Mouse (Mus musculus): Measurements from ENCODE around the gene Gimap4. TPM values are rescaled to one million over a fixed set of nuclear protein-coding genes. Genes with fewer than 3 reads are reported as not detected.
A peak's percentile ranks its signal among the peaks of the same experiment; 100 is the strongest.

The Gimap4 gene
- total and polyA plus RNA-seq, 2 experiments from 2014 or later: 27.1 to 37.4 TPM

- peak within 1 kb of the TSS; percentile 40; the same call in 1 of the 2 replicates for H3K9ac ChIP-seq (replicated peaks; ENCODE audit: low read depth, low read length)
- H3K36me3 ChIP-seq (replicated peaks; ENCODE audit: control insufficient read depth, insufficient read depth, low read length): no peaks in the 10 kb centered on the region
- H3K4me2 ChIP-seq (ENCODE audit: low read depth, low read length): peak within 1 kb of the TSS; percentile 54
- peak within 1 kb of the TSS; percentile 42 for H3K4me3 ChIP-seq (ENCODE audit: low read depth, low read length)
- DNase-seq (ENCODE audit: low spot score): peak; percentile 13
- WGBS: 48% methylated on average over 15 of the region's 15 CpGs
- H3K27me3 ChIP-seq (ENCODE audit: control insufficient read depth, insufficient read depth, low read length): peaks cover 30% of the 10 kb centered on the region
- no peak for ATAC-seq (ENCODE audit: insufficient read depth, low read depth)
- H3K4me1 ChIP-seq (ENCODE audit: control insufficient read depth, insufficient read depth): peaks cover 10% of the 10 kb centered on the region; the same call in 1 of the 2 replicates
- no peaks in the 10 kb centered on the region for H3K9me3 ChIP-seq (replicated peaks; ENCODE audit: control insufficient read depth, low read length)
- no peak for TF ChIP-seq EP300 (IDR thresholded peaks at IDR 0.05; ENCODE audit: low read depth)
- H3K27ac ChIP-seq (ENCODE audit: low read depth): peak within 1 kb of the TSS; percentile 81
Observed at GRCm38 (mm10) chr6:48738961-48739779, 54.8 kb downstream of the Gimap4 start, which contains the start of gene Gimap1. Gene Gimap1 (plus strand): TSS chr6:48739054.

- Histone ChIP-seq H3K9ac (replicated peaks; ENCODE audit: low read depth, low read length) (peak overlapping the region; percentile 27; the same call in 1 of the 2 replicates), H3K36me3 (replicated peaks; ENCODE audit: control insufficient read depth, insufficient read depth, low read length) (no peaks in the 10 kb centered on the region), H3K9me3 (replicated peaks; ENCODE audit: control insufficient read depth, low read length) (no peaks in the 10 kb centered on the region), H3K27ac (ENCODE audit: low read depth) (peak overlapping the region; percentile 81), H3K4me3 (ENCODE audit: low read depth, low read length) (peak overlapping the region; percentile 42), H3K27me3 (ENCODE audit: control insufficient read depth, insufficient read depth, low read length) (peaks cover 31% of the 10 kb centered on the region), H3K4me2 (ENCODE audit: low read depth, low read length) (peak overlapping the region; percentile 54), H3K4me1 (ENCODE audit: control insufficient read depth, insufficient read depth) (peaks cover 10% of the 10 kb centered on the region; the same call in 1 of the 2 replicates)
- 67% methylated on average over 3 of the region's 3 CpGs for WGBS
- ATAC-seq (ENCODE audit: insufficient read depth, low read depth) (no peak), DNase-seq (ENCODE audit: low spot score) (no peak)
- TF ChIP-seq CTCF (IDR thresholded peaks at IDR 0.05; ENCODE audit: low read depth) (no peak), EP300 (IDR thresholded peaks at IDR 0.05; ENCODE audit: low read depth) (no peak)
Observed at GRCm38 (mm10) chr6:48739780-48740055, 55.4 kb downstream of the Gimap4 start.

DNA sequence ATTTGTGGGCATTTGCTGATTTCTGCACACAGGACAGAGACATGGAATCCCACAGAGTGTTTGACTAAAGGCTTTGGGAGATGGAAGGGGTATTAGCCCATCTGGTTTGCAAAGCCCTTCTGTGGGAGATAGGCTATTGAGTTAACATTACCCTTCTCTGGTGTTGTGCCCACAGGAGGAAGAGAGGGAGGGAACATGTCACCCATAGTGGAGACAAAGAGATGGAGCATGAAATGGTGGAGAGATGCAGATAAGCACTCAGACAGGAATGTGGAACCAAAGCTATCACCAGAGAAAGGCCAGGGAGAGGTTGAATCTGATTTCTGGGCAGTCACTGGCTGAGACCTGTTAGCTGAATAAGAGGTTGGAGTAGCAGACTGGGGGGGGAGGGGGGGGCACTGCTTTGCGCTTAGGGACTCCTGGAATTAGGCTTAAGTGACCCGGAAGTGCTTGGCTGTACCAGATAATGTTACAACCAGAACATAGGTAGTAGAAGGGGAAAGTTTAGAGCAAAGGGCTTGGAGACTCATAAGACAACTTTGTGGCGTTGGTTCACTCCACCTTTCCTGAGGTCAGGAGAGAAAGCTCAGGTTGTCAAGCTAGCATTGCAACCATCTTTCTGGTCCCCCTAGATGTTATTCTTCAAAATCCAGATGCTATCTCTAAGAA lies 56.3 kb downstream of the Gimap4 start:
- H3K36me3 ChIP-seq (replicated peaks; ENCODE audit: control insufficient read depth, insufficient read depth, low read length): no peaks in the 10 kb centered on the region
- H3K4me2 ChIP-seq (ENCODE audit: low read depth, low read length): peak overlapping the region; percentile 54
- no peak overlapping the region for H3K9ac ChIP-seq (replicated peaks; ENCODE audit: low read depth, low read length)
- DNase-seq (ENCODE audit: low spot score): no peak
- peak overlapping the region; percentile 42; the same call in 1 of the 2 replicates for H3K4me3 ChIP-seq (ENCODE audit: low read depth, low read length)
- no peaks in the 10 kb centered on the region for H3K9me3 ChIP-seq (replicated peaks; ENCODE audit: control insufficient read depth, low read length)
- TF ChIP-seq CTCF (IDR thresholded peaks at IDR 0.05; ENCODE audit: low read depth) (no peak), EP300 (IDR thresholded peaks at IDR 0.05; ENCODE audit: low read depth) (no peak)
- peaks cover 31% of the 10 kb centered on the region for H3K27me3 ChIP-seq (ENCODE audit: control insufficient read depth, insufficient read depth, low read length)
- WGBS: 45% methylated on average over 3 of the region's 3 CpGs
- no peak for ATAC-seq (ENCODE audit: insufficient read depth, low read depth)
- H3K27ac ChIP-seq (ENCODE audit: low read depth): peak overlapping the region; percentile 81
- H3K4me1 ChIP-seq (ENCODE audit: control insufficient read depth, insufficient read depth): peaks cover 10% of the 10 kb centered on the region; the same call in 1 of the 2 replicates

- H3K27me3 ChIP-seq (ENCODE audit: control insufficient read depth, insufficient read depth, low read length): peaks cover 31% of the 10 kb centered on the region
- ATAC-seq (ENCODE audit: insufficient read depth, low read depth) (no peak), DNase-seq (ENCODE audit: low spot score) (no peak)
- TF ChIP-seq EP300 (IDR thresholded peaks at IDR 0.05; ENCODE audit: low read depth): no peak
- no peak for TF ChIP-seq CTCF (IDR thresholded peaks at IDR 0.05; ENCODE audit: low read depth)
- no peaks in the 10 kb centered on the region for H3K9me3 ChIP-seq (replicated peaks; ENCODE audit: control insufficient read depth, low read length)
- no peak overlapping the region for H3K9ac ChIP-seq (replicated peaks; ENCODE audit: low read depth, low read length)
- peak overlapping the region; percentile 54; the same call in 1 of the 2 replicates for H3K4me2 ChIP-seq (ENCODE audit: low read depth, low read length)
- peaks cover 10% of the 10 kb centered on the region; the same call in 1 of the 2 replicates for H3K4me1 ChIP-seq (ENCODE audit: control insufficient read depth, insufficient read depth)
- no peaks in the 10 kb centered on the region for H3K36me3 ChIP-seq (replicated peaks; ENCODE audit: control insufficient read depth, insufficient read depth, low read length)
- WGBS: 24% methylated on average over 3 of the region's 3 CpGs
- no peak overlapping the region; the same call in 1 of the 2 replicates for H3K4me3 ChIP-seq (ENCODE audit: low read depth, low read length)
- H3K27ac ChIP-seq (ENCODE audit: low read depth): peak overlapping the region; percentile 81
Observed at GRCm38 (mm10) chr6:48741273-48741672, 56.9 kb downstream of the Gimap4 start.

Other genes starting within 250 kb of the Gimap4 start
- 20.2 and 27.4 TPM in 2 replicates for gene Zfp467, start 238.7 kb upstream of the Gimap4 start, total RNA-seq (2014; rRNA removed; ENCODE audit: low replicate concordance)
- gene Zfp467, start 238.7 kb upstream of the Gimap4 start, polyA plus RNA-seq (2015; fragmentation: Nextera tagmentation; extraction: Ambion mirVana): 22.1 and 24.6 TPM in 2 replicates
- gene Sspo, start 236.3 kb upstream of the Gimap4 start, total RNA-seq (2014; rRNA removed; ENCODE audit: low replicate concordance): 1.0 and 3.4 TPM in 2 replicates
- gene Sspo, start 236.3 kb upstream of the Gimap4 start, polyA plus RNA-seq (2015; fragmentation: Nextera tagmentation; extraction: Ambion mirVana): 0.15 TPM in 2 replicates
- 10.5 and 17.2 TPM in 2 replicates for gene Atp6v0e2, start 146.9 kb upstream of the Gimap4 start, total RNA-seq (2014; rRNA removed; ENCODE audit: low replicate concordance)
- gene Atp6v0e2, start 146.9 kb upstream of the Gimap4 start, polyA plus RNA-seq (2015; fragmentation: Nextera tagmentation; extraction: Ambion mirVana): 13.0 and 15.4 TPM in 2 replicates
- gene Lrrc61, start 129.8 kb upstream of the Gimap4 start, total RNA-seq (2014; rRNA removed; ENCODE audit: low replicate concordance): 3.9 and 7.6 TPM in 2 replicates
- gene Lrrc61, start 129.8 kb upstream of the Gimap4 start, polyA plus RNA-seq (2015; fragmentation: Nextera tagmentation; extraction: Ambion mirVana): 3.8 and 5.8 TPM in 2 replicates
- 56.8 and 72.8 TPM in 2 replicates for gene Rarres2, start 111.8 kb upstream of the Gimap4 start, total RNA-seq (2014; rRNA removed; ENCODE audit: low replicate concordance)
- 65.7 and 71.8 TPM in 2 replicates for gene Rarres2, start 111.8 kb upstream of the Gimap4 start, polyA plus RNA-seq (2015; fragmentation: Nextera tagmentation; extraction: Ambion mirVana)
- not detected in 2 replicates for gene Gm45021, start 94.9 kb upstream of the Gimap4 start, total RNA-seq (2014; rRNA removed; ENCODE audit: low replicate concordance)
- not detected in 2 replicates for gene Gm45021, start 94.9 kb upstream of the Gimap4 start, polyA plus RNA-seq (2015; fragmentation: Nextera tagmentation; extraction: Ambion mirVana)
- gene Repin1, start 90.7 kb upstream of the Gimap4 start, total RNA-seq (2014; rRNA removed; ENCODE audit: low replicate concordance): 49.7 and 50.3 TPM in 2 replicates
- gene Repin1, start 90.7 kb upstream of the Gimap4 start, polyA plus RNA-seq (2015; fragmentation: Nextera tagmentation; extraction: Ambion mirVana): 16.6 and 17.5 TPM in 2 replicates
- not detected in 2 replicates for gene Gm44965, start 90.6 kb upstream of the Gimap4 start, total RNA-seq (2014; rRNA removed; ENCODE audit: low replicate concordance)
- gene Gm44965, start 90.6 kb upstream of the Gimap4 start, polyA plus RNA-seq (2015; fragmentation: Nextera tagmentation; extraction: Ambion mirVana): not detected in 2 replicates
- 4.0 and 5.1 TPM in 2 replicates for gene Zfp775, start 82.5 kb upstream of the Gimap4 start, total RNA-seq (2014; rRNA removed; ENCODE audit: low replicate concordance)
- gene Zfp775, start 82.5 kb upstream of the Gimap4 start, polyA plus RNA-seq (2015; fragmentation: Nextera tagmentation; extraction: Ambion mirVana): 5.7 and 7.6 TPM in 2 replicates
- 0.38 TPM in 1 of 2 replicates, not detected in the other for gene AI854703, start 57.8 kb upstream of the Gimap4 start, total RNA-seq (2014; rRNA removed; ENCODE audit: low replicate concordance)
- gene AI854703, start 57.8 kb upstream of the Gimap4 start, polyA plus RNA-seq (2015; fragmentation: Nextera tagmentation; extraction: Ambion mirVana): 0.73 and 0.87 TPM in 2 replicates
- 0.15 and 3.2 TPM in 2 replicates for gene Gimap8, start 37.3 kb upstream of the Gimap4 start, total RNA-seq (2014; rRNA removed; ENCODE audit: low replicate concordance)
- gene Gimap8, start 37.3 kb upstream of the Gimap4 start, polyA plus RNA-seq (2015; fragmentation: Nextera tagmentation; extraction: Ambion mirVana): 2.6 and 2.7 TPM in 2 replicates
- 1.8 and 4.6 TPM in 2 replicates for gene Gimap9, start 8.4 kb upstream of the Gimap4 start, total RNA-seq (2014; rRNA removed; ENCODE audit: low replicate concordance)
- gene Gimap9, start 8.4 kb upstream of the Gimap4 start, polyA plus RNA-seq (2015; fragmentation: Nextera tagmentation; extraction: Ambion mirVana): 4.7 and 5.7 TPM in 2 replicates
- gene Gimap6, start 23.7 kb downstream of the Gimap4 start, total RNA-seq (2014; rRNA removed; ENCODE audit: low replicate concordance): 38.5 and 39.3 TPM in 2 replicates
- gene Gimap6, start 23.7 kb downstream of the Gimap4 start, polyA plus RNA-seq (2015; fragmentation: Nextera tagmentation; extraction: Ambion mirVana): 40.4 and 41.1 TPM in 2 replicates
- not detected in 2 replicates for gene Gm28053, start 34.1 kb downstream of the Gimap4 start, total RNA-seq (2014; rRNA removed; ENCODE audit: low replicate concordance)
- 3.0 and 4.1 TPM in 2 replicates for gene Gm28053, start 34.1 kb downstream of the Gimap4 start, polyA plus RNA-seq (2015; fragmentation: Nextera tagmentation; extraction: Ambion mirVana)
- not detected in 2 replicates for gene Gimap7, start 34.1 kb downstream of the Gimap4 start, total RNA-seq (2014; rRNA removed; ENCODE audit: low replicate concordance)
- not detected in 2 replicates for gene Gimap7, start 34.1 kb downstream of the Gimap4 start, polyA plus RNA-seq (2015; fragmentation: Nextera tagmentation; extraction: Ambion mirVana)
- gene Gimap1, start 54.5 kb downstream of the Gimap4 start, total RNA-seq (2014; rRNA removed; ENCODE audit: low replicate concordance): 14.5 and 19.7 TPM in 2 replicates
- 22.7 and 23.1 TPM in 2 replicates for gene Gimap1, start 54.5 kb downstream of the Gimap4 start, polyA plus RNA-seq (2015; fragmentation: Nextera tagmentation; extraction: Ambion mirVana)
- gene Gimap5, start 61.6 kb downstream of the Gimap4 start, total RNA-seq (2014; rRNA removed; ENCODE audit: low replicate concordance): 8.4 and 46.7 TPM in 2 replicates
- gene Gimap5, start 61.6 kb downstream of the Gimap4 start, polyA plus RNA-seq (2015; fragmentation: Nextera tagmentation; extraction: Ambion mirVana): 8.4 and 12.2 TPM in 2 replicates
- not detected in 2 replicates for gene Gimap3, start 86.3 kb downstream of the Gimap4 start, total RNA-seq (2014; rRNA removed; ENCODE audit: low replicate concordance)
- 0.08 TPM in 1 of 2 replicates, not detected in the other for gene Gimap3, start 86.3 kb downstream of the Gimap4 start, polyA plus RNA-seq (2015; fragmentation: Nextera tagmentation; extraction: Ambion mirVana)
- 54.2 and 61.1 TPM in 2 replicates for gene Tmem176a, start 156.4 kb downstream of the Gimap4 start, total RNA-seq (2014; rRNA removed; ENCODE audit: low replicate concordance)
- gene Tmem176a, start 156.4 kb downstream of the Gimap4 start, polyA plus RNA-seq (2015; fragmentation: Nextera tagmentation; extraction: Ambion mirVana): 53.4 and 58.2 TPM in 2 replicates
- 93.9 and 147 TPM in 2 replicates for gene Tmem176b, start 156.9 kb downstream of the Gimap4 start, total RNA-seq (2014; rRNA removed; ENCODE audit: low replicate concordance)
- gene Tmem176b, start 156.9 kb downstream of the Gimap4 start, polyA plus RNA-seq (2015; fragmentation: Nextera tagmentation; extraction: Ambion mirVana): 168 and 184 TPM in 2 replicates
- gene Aoc1, start 188.3 kb downstream of the Gimap4 start, total RNA-seq (2014; rRNA removed; ENCODE audit: low replicate concordance): 0.99 TPM in 1 of 2 replicates, not detected in the other
- 0.26 TPM in 1 of 2 replicates, not detected in the other for gene Aoc1, start 188.3 kb downstream of the Gimap4 start, polyA plus RNA-seq (2015; fragmentation: Nextera tagmentation; extraction: Ambion mirVana)
- gene 1600015I10Rik, start 245.3 kb downstream of the Gimap4 start, total RNA-seq (2014; rRNA removed; ENCODE audit: low replicate concordance): not detected in 2 replicates
- gene 1600015I10Rik, start 245.3 kb downstream of the Gimap4 start, polyA plus RNA-seq (2015; fragmentation: Nextera tagmentation; extraction: Ambion mirVana): 0.07 and 0.08 TPM in 2 replicates

Data from heart, postnatal 0 days (tissue).